Mouse (Mus musculus) activated CD4-positive, CD25-positive, alpha-beta regulatory T cell, adult 4 months (primary cell): Measurements from ENCODE around the gene Tuba1c. TPM values are rescaled to one million over a fixed set of nuclear protein-coding genes. Genes with fewer than 3 reads are reported as not detected.

Experiments used
- ATAC-seq: one replicate; pipeline ENCODE4 v1.8.0; 2017
- polyA plus RNA-seq, 2 experiments: library from polyadenylated mRNA; unstranded; fragments of 100-300 nt; shearing (Covaris generic); gene quantifications; one replicate each; pipeline ENCODE4 v1.2.1; 2017

Tuba1c gene
- polyA plus RNA-seq, 2 experiments from 2014 or later: 98.3 to 120 TPM

DNA sequence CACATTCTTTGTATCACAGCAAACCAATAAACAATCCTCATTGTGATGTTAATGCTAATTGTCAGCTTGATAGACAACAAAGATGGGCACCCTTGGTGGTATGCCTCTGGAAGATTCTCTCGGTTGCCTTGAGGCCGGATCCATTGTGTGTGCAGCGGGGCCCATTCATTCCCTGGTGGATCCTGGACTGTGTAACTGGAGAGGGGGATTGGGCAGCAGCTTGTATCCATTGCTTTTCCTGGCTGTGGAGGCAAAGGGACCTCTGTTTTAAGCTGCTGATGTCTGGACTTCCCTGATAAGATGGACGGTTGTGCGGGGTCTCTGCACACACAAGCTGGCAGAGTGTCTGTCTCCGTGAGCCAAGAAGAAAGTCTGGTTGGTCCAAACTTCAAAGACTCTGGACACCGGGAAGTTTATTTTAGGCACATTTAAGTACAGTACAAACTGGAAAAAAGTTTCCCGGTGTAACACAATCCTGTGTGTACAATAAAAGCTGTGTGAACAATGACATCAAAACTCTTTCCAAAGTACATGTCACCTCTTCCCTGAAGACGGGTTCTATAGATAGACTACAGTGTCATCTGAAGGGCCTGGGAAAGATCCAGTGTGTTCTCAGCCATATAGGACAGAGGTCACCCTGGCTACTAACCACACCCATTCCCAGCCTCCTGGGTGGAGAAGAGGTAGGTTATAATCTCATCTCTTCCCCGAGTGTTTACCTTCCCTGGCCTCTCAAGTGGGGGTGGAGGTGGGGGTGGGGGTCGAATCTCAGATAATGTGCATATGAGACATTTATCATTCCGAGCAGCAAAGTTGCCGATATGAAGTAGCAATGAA is 31.5 kb upstream of the Tuba1c start:
- no peak for ATAC-seq

DNA sequence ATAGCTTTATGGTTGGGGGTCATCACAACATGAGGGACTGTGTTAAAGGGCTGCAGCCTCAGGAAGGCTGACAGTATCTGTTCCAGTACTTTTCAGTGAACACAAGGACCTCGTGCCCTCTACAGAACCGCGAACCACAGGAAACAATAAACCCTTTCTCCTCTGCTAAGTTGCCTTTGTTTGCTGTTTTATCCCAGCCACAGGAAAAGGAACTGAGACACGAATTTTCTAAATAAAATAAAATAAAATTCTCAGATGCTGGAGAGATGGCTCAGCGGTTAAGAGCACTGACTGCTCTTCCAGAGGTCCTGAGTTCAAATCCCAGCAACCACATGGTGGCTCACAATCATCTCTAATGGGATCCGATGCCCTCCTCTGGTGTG is 30.9 kb upstream of the Tuba1c start:
- ATAC-seq: no peak

DNA sequence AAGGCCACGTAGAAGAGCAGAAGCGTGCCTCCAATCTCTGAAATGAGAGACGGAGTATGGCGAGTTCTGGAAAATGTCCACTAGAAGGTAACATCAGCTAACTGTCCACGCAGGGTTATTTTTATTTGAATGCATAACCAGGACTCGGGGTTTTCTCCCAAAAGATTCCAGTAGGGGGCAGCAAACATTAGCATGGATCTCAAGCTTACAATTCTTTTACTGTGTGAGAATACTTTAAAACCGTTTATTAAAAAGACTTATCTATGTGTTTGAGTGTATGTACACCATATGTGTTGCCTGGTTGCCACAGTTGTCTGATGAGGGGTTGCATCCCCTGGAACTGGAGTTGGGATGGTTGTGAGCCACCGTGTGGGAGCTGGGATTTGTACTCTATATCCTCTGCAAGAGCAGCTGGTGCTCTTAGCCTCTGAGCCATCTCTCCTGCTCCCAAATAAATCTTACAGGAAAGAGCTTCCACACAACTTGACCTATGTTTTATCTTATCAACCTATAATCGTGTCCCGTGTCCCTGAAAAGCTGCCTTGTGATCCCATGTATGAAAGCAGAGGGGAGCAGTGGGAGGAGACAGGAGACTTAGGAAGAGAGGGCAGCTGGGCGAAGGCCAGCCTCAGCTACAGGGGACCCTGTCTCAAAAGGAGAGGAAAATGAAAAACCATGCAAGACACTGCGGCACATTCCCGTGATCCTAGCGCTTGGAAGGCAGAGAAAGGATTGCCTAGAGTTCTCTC is 29.0 kb upstream of the Tuba1c start:
- ATAC-seq: no peak

DNA sequence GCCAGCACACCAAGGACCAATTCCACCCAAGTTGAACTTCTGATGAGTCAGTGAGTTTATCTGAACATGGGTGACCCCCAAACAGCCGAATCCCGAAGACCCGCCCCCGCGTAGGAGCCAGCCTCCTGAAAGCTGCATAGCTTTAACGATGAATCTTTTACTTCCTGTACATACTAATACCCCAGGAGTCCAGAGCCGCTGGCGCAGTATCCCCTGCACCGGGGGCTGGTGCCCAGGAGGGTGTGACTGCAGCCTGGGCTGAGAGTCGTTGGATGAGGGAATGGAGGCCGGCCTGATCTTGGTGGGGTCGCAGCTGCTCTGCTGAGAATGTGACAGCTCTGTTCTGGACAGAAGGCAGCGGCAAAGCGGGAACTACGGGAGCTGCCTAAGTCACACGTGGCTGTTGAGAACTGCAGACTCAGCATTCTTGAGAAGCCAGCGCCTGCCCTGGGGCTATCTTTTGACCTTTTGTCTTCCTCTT is 28.2 kb upstream of the Tuba1c start:
- no peak for ATAC-seq

DNA sequence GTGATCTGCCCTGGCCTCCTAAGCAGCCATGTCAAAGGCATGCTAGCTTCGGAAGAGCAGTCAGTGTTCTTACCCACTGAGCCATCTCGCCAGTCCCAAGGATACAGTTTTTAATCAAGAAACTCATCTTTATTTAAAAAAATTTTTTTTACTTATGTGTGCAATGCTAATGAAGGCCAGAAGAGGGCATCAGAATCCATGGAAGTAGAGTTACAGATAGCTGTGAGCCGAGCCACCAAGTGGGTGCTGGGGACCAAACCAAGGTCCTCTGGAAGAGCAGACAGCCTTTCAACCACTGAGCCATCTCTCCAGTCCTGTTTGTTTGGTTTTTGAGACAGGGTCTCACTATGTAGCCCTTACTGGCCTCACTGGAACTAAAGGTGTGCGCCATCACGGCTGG is 26.1 kb upstream of the Tuba1c start:
- ATAC-seq: no peak

DNA sequence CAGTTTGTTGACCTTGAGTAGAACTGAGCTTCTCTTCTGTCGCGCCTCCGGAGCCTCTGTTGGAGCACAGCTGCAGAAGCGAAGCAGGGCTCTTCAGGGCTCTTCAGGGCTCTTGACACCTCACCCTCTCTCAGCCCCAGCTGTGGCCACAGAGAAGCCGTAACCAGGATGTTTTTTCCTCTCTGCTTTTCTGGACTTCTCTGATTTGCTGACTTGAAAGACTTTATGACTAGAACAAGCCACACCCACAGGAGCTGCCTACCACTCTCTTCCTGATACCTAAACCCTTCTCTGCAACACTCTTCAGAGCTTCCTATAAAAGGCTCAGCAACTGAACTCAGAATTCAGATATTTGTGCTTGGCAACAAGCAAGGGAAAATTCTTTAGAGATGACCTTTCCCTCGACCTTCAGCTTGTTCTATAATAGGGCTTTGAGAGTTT is 20.9 kb upstream of the Tuba1c start:
- peak; percentile 99 for ATAC-seq

DNA sequence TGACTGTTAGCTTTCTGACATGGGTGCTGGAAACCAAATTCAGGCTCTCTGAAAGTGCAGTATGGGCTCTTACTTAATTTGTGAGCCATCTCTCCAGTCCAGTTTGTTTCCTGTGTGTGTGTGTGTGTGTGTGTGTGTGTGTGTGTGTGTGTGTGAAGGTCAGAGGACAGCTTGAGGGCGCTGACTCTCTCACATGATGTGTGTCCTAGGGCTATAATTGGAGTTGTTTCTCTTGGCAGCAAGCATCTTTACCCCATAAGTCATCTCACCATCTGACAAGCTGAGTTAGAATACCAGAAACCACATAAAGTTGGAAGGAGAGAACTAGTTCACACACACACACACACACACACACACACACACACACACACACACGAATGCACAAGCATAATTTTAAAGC is 18.8 kb upstream of the Tuba1c start:
- ATAC-seq: no peak

DNA sequence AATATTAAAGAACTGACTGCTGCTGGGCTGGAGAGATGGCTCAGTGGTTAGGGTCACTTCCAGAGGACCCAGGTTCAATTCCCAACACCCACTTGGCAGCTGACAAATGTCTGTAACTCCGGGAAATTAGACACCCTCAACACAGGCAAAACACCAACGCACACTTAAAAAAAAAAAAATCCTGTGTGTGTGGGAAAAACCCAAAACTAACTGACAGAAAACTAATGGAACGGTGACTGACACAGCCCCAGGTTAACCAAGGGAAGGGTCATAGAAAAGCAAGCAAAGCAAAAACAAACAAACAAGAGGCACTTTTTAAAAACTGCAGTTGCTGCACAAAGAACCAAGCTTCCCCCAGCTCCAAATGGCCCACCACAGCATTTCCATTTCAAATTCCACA is 17.7 kb upstream of the Tuba1c start:
- no peak for ATAC-seq

DNA sequence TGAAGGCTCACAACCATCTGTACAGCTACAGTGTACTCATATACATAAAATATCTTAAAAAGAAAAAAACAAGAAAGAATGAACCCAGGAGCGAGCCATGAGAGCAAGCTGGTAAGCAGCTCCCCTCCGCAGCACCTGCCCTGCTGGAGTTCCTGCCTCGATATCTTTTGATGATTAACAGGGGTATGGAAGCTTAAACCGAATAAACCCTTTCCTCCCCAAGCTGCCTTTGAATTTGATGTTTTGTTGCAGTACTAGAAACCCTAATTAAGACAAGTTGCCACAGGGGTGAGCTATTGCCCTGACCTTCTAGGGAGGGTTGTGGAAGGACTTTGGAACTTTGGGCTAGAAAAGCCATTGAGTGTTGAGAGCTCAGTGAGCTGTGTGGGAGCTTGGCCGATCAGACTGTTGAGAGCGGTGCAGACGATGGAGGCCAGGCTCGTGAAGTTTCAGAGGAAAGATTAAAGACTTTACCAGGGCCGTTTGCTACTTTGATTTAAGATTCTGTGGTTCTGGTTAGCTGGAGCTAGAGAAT is 15.1 kb upstream of the Tuba1c start:
- no peak for ATAC-seq

DNA sequence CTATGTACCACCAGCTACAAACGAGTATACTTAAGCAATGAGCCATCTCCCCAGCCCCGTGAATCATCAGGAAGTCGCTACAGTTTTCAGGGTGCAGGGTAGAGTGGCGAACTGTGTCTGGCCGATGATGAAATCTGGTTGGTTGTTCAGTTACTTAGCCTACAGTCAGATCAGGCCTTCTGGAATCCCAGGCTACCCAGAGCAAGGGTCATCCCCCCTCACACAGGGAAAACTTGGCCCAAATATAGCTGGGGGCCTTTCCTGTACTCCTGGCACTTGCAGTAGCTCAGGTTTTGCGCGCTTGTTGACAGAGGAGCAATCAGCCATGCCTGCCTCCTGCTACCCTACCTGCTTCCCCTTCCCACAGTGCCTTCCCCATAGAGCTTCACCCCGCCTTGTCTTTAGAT is 12.3 kb upstream of the Tuba1c start:
- ATAC-seq: no peak

DNA sequence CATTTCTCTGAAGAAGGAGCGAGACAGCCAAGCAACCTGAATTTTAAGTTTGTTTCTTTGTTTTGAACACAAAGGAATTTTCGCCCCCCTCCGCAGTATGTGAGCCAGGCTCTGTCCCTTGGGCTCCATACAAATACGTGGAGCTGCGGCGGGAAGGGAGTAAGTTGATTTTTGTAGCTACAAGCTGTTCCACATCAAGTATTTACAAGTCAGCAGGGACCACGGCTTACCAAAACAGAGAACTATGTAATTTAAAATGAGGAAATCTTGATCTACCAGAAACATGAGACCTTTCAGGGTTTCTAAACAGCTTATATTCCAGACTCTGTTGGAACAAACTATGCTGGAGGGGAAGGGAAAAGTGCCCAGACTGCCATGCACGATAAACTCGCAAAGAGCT is 11.7 kb upstream of the Tuba1c start:
- ATAC-seq: no peak

DNA sequence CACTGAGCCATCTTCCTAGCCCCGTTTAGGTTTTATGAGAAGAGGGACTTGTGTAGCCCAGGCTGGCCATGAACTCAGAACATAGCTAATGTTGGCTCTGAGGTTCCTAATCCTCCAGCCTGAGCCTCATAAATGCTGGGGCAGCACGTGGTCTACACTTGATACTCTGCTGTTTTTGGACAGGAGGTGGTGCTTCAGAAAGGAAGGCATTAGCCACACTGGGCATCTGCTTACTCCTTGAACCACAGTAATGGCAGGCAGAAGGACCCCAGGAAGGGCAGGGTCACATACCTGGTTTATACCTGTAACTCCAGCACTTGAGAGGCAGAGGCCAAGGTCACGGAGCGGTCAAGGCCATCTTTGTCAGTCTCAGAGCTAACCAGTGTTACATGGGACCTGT is 11.1 kb upstream of the Tuba1c start:
- ATAC-seq: no peak

DNA sequence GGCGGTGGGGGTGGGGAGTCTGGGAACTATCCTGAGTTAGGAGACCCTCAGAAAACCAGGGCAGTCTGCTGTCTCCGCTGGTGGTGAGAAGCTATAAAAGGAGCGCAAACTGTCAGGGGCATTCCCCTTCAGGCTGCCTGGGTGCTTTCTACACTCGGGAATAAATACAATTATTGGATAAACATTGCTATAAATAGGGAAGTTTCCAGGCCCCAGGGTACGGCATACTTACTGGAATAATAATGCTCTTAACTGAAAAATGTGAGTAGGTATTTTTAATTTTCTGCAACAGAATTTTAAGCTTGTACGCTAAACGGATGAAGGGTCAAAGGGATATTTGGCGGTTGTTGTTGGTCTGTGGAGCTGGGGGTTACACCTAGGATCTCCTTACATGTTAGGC is 10.3 kb upstream of the Tuba1c start:
- no peak for ATAC-seq

DNA sequence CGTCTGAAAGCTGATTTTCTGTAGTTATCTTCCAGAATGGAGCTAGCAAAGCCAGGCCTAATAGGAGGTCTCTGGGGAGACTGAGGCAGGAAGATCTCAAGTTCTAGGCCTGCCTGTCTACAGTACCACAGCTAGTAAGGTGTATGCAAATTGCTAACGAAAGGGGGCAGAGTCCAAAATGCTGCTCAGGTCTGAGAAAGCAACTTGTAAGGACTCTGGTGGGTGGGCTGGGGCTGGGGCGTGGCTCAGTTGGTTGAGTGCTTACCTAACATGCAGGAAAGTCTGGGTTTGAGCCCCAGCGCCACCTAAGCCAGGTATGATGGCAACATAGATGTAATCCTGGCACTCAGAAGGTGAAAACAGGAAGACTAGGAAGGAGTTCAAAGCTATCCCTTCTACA is 9.5 kb upstream of the Tuba1c start:
- ATAC-seq: no peak

DNA sequence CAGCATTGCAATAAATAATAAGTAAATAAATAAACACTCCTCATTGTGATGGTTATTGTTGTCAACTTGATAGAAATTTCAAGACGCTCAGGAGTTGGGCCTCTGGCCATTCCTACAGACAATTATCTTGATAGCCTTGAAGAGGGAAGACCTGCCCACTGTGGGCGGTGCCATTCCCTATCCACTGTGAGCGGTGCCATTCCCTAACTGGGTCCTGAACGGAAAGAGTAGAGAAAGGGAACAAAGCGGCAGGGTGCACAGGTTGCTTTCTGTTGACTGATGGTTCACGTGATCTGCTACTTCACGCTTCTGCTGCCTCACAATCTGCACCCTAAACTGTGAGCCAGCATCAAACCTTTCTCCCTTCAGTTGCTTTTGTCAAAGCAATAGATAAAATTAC is 8.4 kb upstream of the Tuba1c start:
- ATAC-seq: no peak

DNA sequence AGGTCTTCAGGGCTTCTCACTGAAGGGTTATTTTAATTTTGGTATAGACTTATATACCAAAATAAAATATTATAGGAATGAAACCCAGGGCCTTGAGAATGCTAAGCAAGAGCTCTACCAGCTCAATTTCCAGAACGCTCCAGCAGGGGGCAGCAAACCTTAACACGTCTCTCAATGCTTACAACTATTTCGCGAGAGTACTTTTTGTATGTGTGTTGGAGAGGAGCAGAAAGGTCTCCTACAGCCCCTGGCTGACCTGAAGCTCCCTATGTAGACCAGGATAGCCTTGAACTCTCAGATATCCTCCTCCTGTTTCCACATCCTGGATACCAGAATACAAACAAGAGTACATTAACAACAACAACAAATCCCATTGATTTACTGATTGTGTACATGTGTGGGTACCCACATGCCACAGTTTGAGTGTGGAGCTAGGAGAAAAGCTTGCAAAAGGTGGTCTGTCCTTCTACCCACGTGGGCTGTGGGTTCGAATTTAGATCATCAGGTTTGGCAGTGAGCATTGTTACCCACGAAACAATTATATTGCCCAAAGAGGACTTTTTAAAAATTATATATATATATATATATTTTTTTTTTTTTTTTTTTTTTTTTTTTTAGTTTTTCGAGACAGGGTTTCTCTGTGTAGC is 4.9 kb upstream of the Tuba1c start:
- peak; percentile 43 for ATAC-seq

DNA sequence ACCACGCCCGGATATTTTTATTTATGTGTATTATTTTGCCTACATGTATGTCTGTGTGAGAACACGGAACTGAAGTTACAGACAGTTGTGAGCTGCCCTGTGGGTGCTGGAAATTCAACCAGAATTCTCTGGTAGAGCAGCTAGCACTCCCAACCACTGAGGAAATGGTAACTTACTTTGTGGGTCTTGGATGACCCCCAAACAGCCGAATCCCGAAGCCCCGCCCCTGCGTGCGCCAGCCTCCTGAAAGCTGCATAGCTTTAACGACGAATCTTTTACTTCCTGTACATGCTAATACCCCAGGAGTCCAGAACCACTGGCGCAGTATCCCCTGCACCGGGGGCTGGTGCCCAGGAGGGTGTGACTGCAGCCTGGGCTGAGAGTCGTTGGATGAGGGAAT is 4.3 kb upstream of the Tuba1c start:
- ATAC-seq: no peak

DNA sequence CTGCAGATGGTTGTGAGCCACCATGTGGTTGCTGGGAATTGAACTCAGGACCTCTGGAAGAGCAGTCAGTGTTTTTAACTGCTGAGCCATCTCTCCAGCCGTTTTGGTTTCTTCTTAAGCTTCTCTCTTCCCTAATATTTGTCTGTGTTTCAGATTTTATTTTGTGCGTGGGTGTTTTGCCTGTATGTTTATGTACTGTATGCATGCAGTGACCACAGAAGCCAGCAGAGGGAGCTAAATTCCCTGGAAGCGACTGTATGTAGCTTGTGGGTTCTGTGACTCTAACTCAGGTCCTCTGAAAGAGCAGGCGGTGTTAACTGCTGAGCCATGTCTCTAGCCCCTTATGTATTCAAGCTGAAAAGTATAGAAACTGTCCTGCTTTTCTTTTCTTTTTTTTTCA is 3.4 kb upstream of the Tuba1c start:
- ATAC-seq: no peak

DNA sequence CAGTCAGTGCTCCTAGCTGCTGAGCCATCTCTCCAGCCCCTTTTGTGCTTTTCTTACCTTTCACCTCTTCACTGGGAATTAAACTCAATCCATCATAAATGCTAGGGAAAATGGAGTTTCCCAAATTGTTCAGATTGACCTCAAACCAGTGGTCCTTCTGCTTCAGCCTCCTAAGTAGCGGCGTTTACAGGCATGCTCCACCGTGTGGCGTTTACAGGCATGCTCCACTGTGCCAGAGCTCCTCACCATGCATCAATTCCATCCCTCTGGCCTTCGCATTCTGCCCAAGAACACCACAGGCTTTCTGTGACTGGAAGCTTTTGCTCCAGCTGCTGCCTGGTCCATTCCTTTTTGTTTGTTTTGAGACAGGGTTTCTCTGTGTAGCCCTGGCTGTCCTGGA is 2.6 kb upstream of the Tuba1c start:
- ATAC-seq: no peak

DNA sequence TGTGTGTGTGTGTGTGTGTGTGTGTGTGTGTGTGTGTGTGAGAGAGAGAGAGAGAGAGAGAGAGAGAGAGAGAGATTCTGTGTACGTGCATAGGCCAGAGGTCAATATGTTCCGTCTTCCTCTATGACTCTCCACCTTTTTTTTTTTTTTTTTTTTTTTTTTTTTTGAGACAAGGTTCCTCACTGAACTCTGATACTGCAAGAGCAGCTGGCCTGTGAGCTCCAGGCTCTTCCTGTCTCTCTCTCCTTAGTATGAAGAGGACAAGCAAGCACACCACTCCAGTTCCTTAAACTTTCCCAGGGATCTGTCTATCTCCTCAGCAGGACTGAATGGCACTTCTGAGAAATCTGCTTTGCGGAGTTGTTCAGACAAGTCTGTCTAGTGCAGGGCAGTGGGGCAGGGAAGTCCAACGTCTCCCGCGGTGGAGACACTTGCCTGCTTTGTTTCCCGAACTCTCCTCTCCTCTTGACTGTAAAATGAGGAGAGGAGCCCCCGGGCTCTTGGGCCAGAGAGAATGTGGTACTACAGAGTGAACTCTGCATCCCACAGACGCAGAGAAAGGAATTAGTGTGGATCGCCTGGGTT is 725 bp upstream of the Tuba1c start:
- no peak for ATAC-seq

DNA sequence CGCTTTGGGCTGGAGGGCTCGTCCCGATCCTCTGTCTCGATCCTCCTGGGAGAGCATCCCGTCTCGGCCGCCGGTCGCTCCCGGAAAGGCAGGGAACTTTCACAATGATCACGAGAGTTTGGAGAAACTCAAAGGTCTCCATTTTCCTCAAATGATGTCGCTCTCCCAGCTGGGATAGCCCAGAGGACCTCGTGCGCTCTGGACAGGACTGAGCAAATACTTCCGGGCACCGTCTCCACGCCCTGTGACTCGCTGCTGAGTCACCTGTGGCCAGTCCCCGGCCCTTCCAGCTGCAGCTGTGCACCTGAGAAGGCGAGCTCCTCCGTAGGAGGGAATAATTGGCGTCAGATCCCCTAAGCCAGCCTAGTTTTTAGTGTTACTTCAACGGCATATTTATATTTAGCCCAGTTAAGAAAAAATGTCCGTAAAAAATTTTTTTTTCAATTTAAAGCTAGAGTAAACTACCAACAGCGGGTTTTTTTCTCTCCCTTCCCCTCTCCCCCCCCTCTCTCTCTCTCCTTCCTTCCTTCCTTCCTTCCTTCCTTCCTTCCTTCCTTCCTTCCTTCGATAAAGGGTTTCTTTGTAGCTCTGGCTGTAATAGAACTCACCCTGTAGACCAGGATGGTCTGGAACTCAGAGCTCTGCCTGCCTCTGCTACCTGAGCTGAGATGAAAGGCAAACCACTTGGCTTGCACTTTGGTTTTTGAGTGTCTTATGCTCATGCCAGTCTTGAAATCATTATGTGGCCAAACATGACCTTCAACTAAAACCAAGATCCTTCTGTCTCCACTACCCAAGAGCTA is 1.1 kb downstream of the Tuba1c start:
- ATAC-seq: peak; percentile 18

DNA sequence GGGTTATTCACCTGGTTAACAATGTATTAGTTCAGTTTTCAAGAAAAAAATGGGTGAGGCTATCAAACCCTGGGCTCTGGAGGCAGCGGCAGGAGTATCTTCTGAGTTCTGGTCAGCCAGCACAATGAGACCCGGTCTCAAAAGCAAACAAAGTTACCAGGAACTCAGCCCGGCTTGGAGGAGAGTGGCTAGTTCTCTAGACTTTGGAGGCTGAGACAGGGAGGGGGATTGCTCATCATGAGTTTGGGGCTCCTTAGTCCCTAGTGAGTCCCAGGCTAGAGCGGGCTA is 1.6 kb downstream of the Tuba1c start:
- no peak for ATAC-seq
